Mouse (Mus musculus) right cerebral cortex, postnatal 10 days (tissue): ENCODE measurements at regions not wholly inside any gene's neighbourhood (a gene's known extent, or its start where the extent isn't known, plus 50 kb on each side); places are given as distances from the start of the nearest gene placed in this dataset.
"Not testable (repeated sequence)": the region's sequence is repeated elsewhere in the genome, so short reads cannot be mapped to it uniquely, and the experiment has no call there.

Source experiments
- DNase-seq, 2 experiments: peaks; one replicate each; pipeline ENCODE4 v3.0.0; 2021; ENCODE audit warnings: low spot score in 2 of 2

- no peak for DNase-seq
These were observed 301.7 kb upstream of the Cntn5 start for GRCm38 (mm10) chr9:11206267-11206666.

DNA sequence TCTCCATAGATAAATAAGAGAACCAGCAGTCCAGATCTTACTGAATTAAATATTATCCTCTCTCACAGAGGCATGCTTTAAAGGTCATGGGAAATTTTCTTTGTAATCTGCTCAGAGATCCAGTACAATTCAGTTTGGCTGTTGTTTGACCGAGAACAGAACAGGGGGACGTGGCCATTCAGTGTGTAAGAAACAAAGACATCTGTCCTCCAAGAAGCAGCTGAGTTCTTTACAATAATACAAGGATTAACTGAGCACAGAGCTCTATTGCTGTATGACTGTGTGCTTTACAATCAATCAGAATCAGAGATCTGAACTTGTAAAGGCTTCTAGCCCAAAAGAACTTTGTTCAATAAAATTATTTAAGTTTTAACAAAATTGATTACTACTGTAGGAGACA, 287.6 kb upstream of the Cntn5 start:
- no peak for DNase-seq

- no peak for DNase-seq
These were observed 241.2 kb upstream of the Cntn5 start for GRCm38 (mm10) chr9:11145799-11146198.

DNA sequence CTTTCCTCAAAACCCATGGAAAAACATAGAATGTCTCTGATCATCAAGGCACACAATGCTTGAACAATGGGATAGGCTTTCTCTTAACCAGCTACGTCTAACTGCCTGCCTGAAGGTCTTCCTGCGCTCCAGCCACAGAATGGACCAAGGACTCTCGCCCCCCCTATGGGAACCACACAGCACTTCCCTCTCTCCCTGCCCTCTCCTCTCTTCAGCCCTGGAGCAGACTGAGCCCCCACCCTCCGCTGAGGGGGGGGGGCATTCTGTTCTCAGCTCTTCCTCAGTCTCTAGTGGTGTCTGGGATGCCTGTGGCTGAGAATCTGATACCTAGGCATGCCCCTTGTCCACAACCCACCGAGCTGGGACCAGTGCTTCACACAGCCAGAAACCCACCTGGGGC, 222.3 kb upstream of the Cntn5 start:
- DNase-seq = no peak

DNA sequence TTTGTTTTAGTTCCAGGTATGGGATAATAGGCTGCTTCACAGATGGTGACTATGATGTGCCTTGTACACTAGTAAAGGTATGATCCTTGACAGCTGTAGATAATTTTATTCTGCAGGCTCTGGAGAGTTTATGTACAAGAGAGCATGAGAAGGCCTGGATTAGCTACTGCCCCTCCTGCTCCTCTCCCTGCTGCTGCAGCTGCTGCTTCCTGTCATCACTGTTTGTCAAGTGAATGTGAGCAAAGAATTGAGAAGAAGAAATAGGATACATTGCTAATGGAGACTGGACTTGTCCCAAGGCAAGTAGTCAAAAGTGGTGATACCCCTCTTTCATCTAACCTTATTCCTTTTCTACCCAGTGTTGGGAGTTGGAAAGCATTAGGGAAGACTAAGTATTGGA, 214.6 kb upstream of the Cntn5 start:
- DNase-seq = no peak

GRCm38 (mm10) chr9:11107828-11108227, 203.3 kb upstream of the Cntn5 start:
- not testable (repeated sequence) for DNase-seq

- not testable (repeated sequence) for DNase-seq
These were observed 202.6 kb upstream of the Cntn5 start for GRCm38 (mm10) chr9:11107212-11107611.

- DNase-seq = no peak
These were observed 201.7 kb upstream of the Cntn5 start for GRCm38 (mm10) chr9:11106268-11106667.

GRCm38 (mm10) chr9:11103448-11103847, 198.9 kb upstream of the Cntn5 start:
- no peak for DNase-seq

DNA sequence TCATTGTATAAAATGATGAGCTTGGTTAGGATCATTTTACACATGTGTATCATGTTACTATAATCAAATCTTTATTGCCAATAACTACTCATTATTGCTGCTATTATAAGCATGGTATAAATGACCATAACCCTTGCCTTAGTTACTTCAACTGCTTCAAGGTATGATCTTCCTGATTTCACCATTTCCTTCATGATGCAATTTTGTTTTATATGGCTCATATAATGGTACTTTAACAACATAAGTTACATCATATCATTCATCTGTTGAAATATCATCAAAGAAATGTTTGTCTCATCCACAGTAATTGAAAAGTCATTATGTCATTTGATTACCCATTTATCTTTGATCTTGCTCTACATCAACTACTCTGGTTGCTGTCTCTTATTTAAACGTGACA, 188.3 kb upstream of the Cntn5 start:
- no peak for DNase-seq

DNA sequence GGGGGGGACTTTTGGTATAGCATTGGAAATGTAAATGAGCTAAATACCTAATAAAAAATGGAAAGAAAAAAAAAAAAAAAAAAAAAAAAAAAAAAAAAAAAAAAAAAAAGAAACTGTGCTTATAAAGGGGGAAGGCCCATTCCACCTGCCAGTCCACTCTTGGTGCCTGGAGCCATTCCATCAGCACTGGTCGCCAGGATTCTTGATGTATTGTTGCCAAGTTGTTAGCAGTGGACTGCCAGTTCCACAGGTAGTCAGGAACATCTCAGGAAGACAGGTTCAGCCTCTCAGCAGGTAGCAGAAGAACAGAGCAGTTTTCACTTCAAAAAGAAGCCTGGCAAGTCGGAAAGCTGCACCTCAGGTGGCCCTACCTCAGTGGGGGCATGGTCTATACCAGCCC, 162.6 kb upstream of the Cntn5 start:
- DNase-seq = not testable (repeated sequence)

DNA sequence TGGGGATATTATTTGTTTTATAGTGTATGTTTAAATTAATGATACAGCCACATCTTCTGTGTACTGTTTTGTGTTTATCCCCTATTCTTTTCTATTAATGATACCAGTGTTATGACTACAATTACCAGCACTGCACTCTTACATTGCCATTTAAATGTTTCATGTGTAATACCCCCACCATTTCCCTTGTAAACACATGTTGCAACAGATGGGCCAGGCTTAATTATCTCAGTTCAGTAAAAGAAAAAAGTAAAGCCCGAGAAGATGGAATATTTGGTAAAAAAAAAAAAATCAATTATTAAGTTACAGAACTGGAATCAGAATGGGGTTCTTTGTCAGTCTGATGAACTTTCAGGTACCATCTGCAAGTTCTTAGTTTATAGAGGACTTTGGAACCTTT, 158.3 kb upstream of the Cntn5 start:
- DNase-seq = no peak
